Mouse (Mus musculus) stomach, postnatal 0 days (tissue): ENCODE data around the gene Rpp14. TPM values are rescaled to one million over a fixed set of nuclear protein-coding genes. Genes with fewer than 3 reads are reported as not detected.

ENCODE experiments used
- ATAC-seq: fragments of 200-750 bp; cut with Nextera tagmentation; 2 replicates; pipeline ENCODE4 v1.8.0; 2017; ENCODE audit not compliant: low FRiP score, low TSS enrichment
- DNase-seq: peaks from one replicate; pipeline ENCODE4 v3.0.0-alpha.2; 2016; ENCODE audit warnings: low spot score
- H3K27ac ChIP-seq: fragments of 300-500 bp; sonication (generic); replicated peaks from 2 replicates; pipeline ENCODE4 v1.5.1; 2014; ENCODE audit warnings: mild to moderate bottlenecking, control low read depth
- H3K27me3 ChIP-seq: fragments of 300-500 bp; sonication (generic); 2 replicates; pipeline ENCODE4 v1.6.1; 2014; ENCODE audit warnings: low read length; ENCODE audit not compliant: control insufficient read depth, insufficient read depth
- H3K36me3 ChIP-seq: fragments of 300-500 bp; sonication (generic); 2 replicates; pipeline ENCODE4 v1.6.1; 2014; ENCODE audit warnings: low read length, mixed read lengths; ENCODE audit not compliant: control insufficient read depth, insufficient read depth
- H3K4me1 ChIP-seq: fragments of 300-500 bp; sonication (generic); replicated peaks from 2 replicates; pipeline ENCODE4 v1.6.1; 2014; ENCODE audit warnings: antibody characterized with exemption; ENCODE audit not compliant: control insufficient read depth, insufficient read depth
- H3K4me2 ChIP-seq: fragments of 300-500 bp; sonication (generic); replicated peaks from 2 replicates; pipeline ENCODE4 v1.6.1; 2014; ENCODE audit warnings: low read depth, mild to moderate bottlenecking, control low read depth, moderate library complexity
- H3K4me3 ChIP-seq: fragments of 300-500 bp; sonication (generic); 2 replicates; pipeline ENCODE4 v1.5.1; 2014; ENCODE audit warnings: low read depth, low read length, control low read depth
- H3K9ac ChIP-seq: fragments of 300-500 bp; sonication (generic); 2 replicates; pipeline ENCODE4 v1.6.1; 2014; ENCODE audit warnings: mild to moderate bottlenecking, low read length, control low read depth, mixed read lengths
- H3K9me3 ChIP-seq: fragments of 300-500 bp; sonication (generic); 2 replicates; pipeline ENCODE4 v1.6.1; 2016; ENCODE audit warnings: low read length; ENCODE audit not compliant: control insufficient read depth
- CTCF ChIP-seq: IDR thresholded peaks from 2 replicates; pipeline ENCODE4 v1.5.1; 2016; ENCODE audit warnings: antibody characterized with exemption, low read depth, mild to moderate bottlenecking, moderate library complexity
- EP300 ChIP-seq: optimal IDR thresholded peaks from 2 replicates; pipeline ENCODE3; 2016; ENCODE audit warnings: antibody characterized with exemption
- WGBS: fragments of 180-500 bp; shearing (Covaris S2); extraction: QIAGEN DNeasy Blood & Tissue Kit; methylation state at CpG from one replicate; pipeline ENCODE4 v1.1.7; 2014; 5-methylcytosine and 5-hydroxymethylcytosine counted together
- polyA plus RNA-seq: library from polyadenylated mRNA; unstranded; fragments of >200 nt; fragmentation: Nextera tagmentation; extraction: Ambion mirVana; gene quantifications from 2 replicates; pipeline ENCODE4 v1.2.1, GENCODE M21; 2015

Rpp14 gene
- polyA plus RNA-seq, 1 experiment from 2014 or later, result 32.6 TPM

GRCm38 (mm10) chr14:8052661-8053060 lies 27.5 kb upstream of the Rpp14 start:
- ATAC-seq (no peak), DNase-seq (no peak)
- Histone ChIP-seq H3K27ac (no peak overlapping the region), H3K9me3 (no peaks in the 10 kb centered on the region), H3K4me3 (no peak overlapping the region), H3K36me3 (peaks cover 2% of the 10 kb centered on the region; the same call in 1 of the 2 replicates), H3K4me2 (no peak overlapping the region), H3K4me1 (no peaks in the 10 kb centered on the region), H3K27me3 (no peaks in the 10 kb centered on the region), H3K9ac (no peak overlapping the region)
- WGBS, result 89% methylated on average over 7 of the region's 7 CpGs
- TF ChIP-seq CTCF (no peak), EP300 (no peak)

DNA sequence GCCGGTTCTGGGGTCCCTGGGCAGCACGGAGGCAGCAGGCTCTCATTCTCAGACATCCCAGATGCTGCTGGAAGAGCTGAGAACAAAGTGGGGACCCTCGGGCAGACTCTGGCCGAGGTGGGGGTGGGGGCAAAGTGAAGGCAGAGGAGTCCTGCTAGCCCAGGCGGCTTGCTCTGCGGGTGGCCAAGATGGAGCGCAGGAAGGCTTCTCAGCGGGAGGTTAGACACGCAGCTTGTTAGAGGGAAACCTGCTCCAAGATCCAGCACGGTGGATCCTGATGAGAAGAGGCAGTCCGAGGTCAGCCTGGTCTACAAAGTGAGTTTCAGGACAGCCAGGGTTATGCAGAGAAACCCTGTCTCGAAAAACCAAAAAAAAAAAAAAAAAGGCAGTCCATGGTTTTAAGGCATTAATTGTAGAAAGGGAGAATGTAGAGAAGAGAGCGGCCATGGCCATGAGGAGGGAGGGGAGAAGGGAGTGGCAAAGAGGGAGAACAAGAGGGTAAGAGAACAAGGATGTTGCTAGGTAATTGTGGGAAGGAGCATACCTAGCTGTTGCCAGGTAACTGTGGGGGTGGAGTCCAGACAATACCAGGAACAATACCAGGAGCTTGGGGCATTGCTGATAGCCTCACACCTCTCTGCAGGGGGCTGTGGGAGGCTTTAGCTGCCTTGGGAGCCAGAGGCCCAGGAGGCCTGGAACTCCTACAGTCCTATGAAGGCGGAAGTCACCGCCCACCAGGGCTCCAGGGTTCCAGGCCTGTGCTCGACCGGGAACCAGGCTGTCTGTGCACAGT lies 25.7 kb upstream of the Rpp14 start:
- H3K4me3 ChIP-seq, result no peak overlapping the region
- peaks cover 2% of the 10 kb centered on the region; the same call in 1 of the 2 replicates for H3K36me3 ChIP-seq
- ATAC-seq (peak; percentile 83), DNase-seq (peak; percentile 61)
- H3K27ac ChIP-seq, result no peak overlapping the region
- no peak overlapping the region for H3K9ac ChIP-seq
- no peaks in the 10 kb centered on the region for H3K4me1 ChIP-seq
- TF ChIP-seq CTCF (no peak), EP300 (no peak)
- 40% methylated on average over 17 of the region's 17 CpGs for WGBS
- no peaks in the 10 kb centered on the region for H3K9me3 ChIP-seq
- no peak overlapping the region for H3K4me2 ChIP-seq
- H3K27me3 ChIP-seq, result no peaks in the 10 kb centered on the region

DNA sequence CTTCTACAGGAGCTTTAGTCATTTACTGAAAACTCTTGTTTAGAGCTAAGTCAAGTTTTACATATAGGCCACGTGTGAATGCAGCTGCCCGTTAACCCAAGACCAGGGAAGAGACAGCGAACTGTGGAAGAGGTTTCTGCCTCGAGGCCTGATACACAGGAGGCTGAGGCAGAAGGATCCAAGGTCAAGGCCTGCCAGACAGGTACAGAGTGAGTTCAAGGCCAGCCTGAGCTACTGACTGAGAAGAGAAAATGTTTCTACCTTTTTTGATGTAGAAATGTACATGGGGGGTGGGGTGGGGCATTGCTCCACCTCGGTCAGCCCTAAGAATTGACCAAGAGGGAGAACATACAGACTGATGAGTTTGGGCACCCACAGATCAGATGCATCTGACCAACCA lies 24.1 kb upstream of the Rpp14 start:
- Histone ChIP-seq H3K27ac (no peak overlapping the region), H3K4me2 (no peak overlapping the region), H3K4me3 (no peak overlapping the region), H3K4me1 (no peaks in the 10 kb centered on the region), H3K27me3 (no peaks in the 10 kb centered on the region), H3K9me3 (no peaks in the 10 kb centered on the region), H3K36me3 (peaks cover 2% of the 10 kb centered on the region; the same call in 1 of the 2 replicates), H3K9ac (no peak overlapping the region)
- no peak for DNase-seq
- 86% methylated on average over 5 of the region's 5 CpGs for WGBS
- no peak for TF ChIP-seq EP300
- TF ChIP-seq CTCF, result no peak
- no peak for ATAC-seq

DNA sequence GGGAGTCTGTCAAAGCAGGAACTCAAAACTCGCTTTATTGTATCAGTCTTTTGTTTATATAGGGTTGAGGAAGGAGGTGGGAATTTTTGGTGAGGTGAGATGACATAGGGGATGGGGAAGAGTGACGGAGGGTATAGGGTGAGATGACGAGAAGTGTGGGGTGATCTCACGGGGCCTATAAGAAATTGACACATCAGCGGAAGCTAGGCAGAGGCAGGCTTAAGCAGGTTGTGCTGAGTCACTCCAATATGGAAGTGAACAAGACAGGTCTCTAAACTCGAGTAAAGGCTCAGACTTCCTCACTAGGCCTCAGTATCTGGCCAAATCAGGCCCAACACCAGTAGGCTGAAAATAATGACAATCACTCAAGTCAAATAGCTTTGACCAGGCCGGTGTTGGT lies 20.2 kb upstream of the Rpp14 start:
- 91% methylated on average over 7 of the region's 7 CpGs for WGBS
- TF ChIP-seq EP300, result no peak
- TF ChIP-seq CTCF, result no peak
- Histone ChIP-seq H3K27ac (no peak overlapping the region), H3K4me3 (no peak overlapping the region), H3K4me2 (no peak overlapping the region), H3K36me3 (no peaks in the 10 kb centered on the region), H3K9me3 (no peaks in the 10 kb centered on the region), H3K9ac (no peak overlapping the region), H3K27me3 (no peaks in the 10 kb centered on the region), H3K4me1 (no peaks in the 10 kb centered on the region)
- ATAC-seq, result no peak
- DNase-seq, result no peak

DNA sequence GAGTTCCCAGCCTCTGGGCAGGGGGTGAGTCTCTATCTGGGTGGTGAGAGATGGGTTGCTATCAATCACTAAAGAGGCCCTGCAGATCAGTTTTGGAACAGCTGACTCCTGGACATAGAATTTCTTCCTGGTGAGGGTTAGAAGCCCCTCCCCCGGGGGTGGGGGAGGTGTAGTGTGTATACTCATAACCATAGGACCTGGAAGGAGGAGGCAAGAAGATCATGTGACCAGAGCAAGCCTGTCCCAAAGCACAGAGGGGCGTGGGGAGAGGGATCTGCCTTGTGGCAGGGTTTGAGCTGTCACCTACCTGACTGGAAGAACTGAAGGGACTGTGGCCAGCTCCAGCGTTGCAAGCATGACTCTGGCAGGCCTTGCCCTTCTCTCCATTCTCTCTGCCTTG lies 18.1 kb upstream of the Rpp14 start:
- H3K27ac ChIP-seq, result no peak overlapping the region
- H3K9ac ChIP-seq, result no peak overlapping the region
- H3K4me1 ChIP-seq, result no peaks in the 10 kb centered on the region
- H3K4me3 ChIP-seq, result no peak overlapping the region
- DNase-seq (peak; percentile 36), ATAC-seq (no peak)
- no peak for TF ChIP-seq EP300
- TF ChIP-seq CTCF, result no peak
- 12% methylated on average over 3 of the region's 3 CpGs for WGBS
- H3K4me2 ChIP-seq, result no peak overlapping the region
- H3K9me3 ChIP-seq, result no peaks in the 10 kb centered on the region
- no peaks in the 10 kb centered on the region for H3K27me3 ChIP-seq
- no peaks in the 10 kb centered on the region for H3K36me3 ChIP-seq

DNA sequence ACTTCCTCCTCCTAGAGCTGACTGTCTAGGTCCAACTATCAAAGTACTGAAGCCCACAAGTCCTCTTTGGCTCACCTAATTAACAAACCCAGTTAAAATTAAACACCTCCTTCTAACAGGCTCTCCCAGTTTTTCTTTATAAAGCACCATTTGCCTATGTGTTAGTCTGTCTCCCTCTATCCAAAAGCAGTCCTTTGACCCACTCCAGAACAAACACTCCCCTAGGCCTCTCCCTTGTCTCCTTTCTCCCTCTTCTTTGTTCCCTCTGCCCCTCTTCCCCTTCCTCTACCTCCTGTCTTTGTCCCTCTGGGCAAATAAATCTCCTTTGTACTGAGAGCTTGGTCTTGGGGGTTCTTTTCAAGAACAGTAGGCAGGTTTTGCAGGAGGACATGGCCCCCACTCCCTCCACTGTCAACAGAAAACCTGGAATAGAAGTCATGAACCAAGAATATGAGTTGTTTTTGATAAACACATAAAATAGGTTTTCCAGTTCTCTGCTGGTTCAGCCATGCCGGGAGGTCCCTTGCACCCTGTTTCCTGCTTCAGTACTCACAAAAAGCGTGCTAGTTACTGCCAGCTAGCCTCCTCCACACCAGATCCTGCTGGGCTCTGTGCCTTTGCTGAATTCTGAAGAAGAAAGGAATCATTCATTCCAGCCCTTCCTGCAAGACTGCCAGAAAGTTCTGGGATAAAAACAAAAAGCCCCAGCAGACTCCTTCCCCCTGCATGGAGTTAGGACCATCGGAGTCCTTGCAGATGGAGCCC lies 17.4 kb upstream of the Rpp14 start:
- Histone ChIP-seq H3K27me3 (no peaks in the 10 kb centered on the region), H3K9me3 (no peaks in the 10 kb centered on the region), H3K4me1 (no peaks in the 10 kb centered on the region), H3K4me3 (no peak overlapping the region), H3K27ac (no peak overlapping the region), H3K36me3 (no peaks in the 10 kb centered on the region), H3K4me2 (no peak overlapping the region), H3K9ac (no peak overlapping the region)
- DNase-seq, result no peak
- no peak for ATAC-seq
- no peak for TF ChIP-seq CTCF
- no peak for TF ChIP-seq EP300
- WGBS, result 49% methylated on average over 3 of the region's 3 CpGs
